Mouse (Mus musculus): Measurements from ENCODE around the gene Cacna1f.

DNA sequence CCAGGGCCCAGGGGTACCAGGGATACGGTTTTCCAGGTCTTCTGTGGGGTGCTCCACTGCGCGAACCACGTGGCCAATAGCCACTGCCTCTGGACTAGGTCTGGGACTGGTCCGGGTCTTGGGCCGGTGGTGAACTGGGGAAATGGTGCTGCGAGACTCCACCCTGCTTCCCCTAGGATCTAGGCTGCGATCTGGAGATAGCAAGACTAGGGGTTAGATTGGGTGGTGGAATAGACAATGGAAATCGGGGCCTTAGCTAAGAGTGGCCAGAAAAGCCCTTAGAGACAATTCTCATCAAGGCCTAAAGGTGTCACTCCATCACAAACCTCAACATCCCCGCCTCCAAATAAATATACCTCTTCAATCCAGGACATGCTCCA is 68.1 kb downstream of the Cacna1f start:
- TF ChIP-seq CTCF (IDR thresholded peaks at IDR 0.05; ENCODE audit: low read depth, low read length): no peak
- TF ChIP-seq POLR2A (IDR thresholded peaks at IDR 0.05; ENCODE audit: extremely low read depth, insufficient read depth, low read length): no peak
